Mouse (Mus musculus) myocyte (in vitro differentiated cells): ENCODE results near the gene Stpg4.

Experiments used
- E2F4 ChIP-seq: IDR thresholded peaks from one replicate; pipeline ENCODE4 v1.6.1; 2011; ENCODE audit warnings: mild to moderate bottlenecking, control low read depth, moderate library complexity; ENCODE audit not compliant: insufficient read depth
- MAX ChIP-seq: IDR thresholded peaks from one replicate; pipeline ENCODE4 v1.6.1; 2011; ENCODE audit warnings: low read depth, mild to moderate bottlenecking, control low read depth
- MYOD1 ChIP-seq, 3 experiments: IDR thresholded peaks; one replicate each; pipeline ENCODE4 v1.6.1; 2011; ENCODE audit warnings: control low read depth in 2 of 3, low read depth in 2 of 3, mild to moderate bottlenecking in 2 of 3, moderate library complexity in 1 of 3; ENCODE audit not compliant: insufficient read length in 2 of 3, control insufficient read depth in 1 of 3
- MYOG ChIP-seq, 3 experiments: IDR thresholded peaks; one replicate each; pipeline ENCODE4 v1.6.1; 2011; ENCODE audit warnings: control low read depth in 2 of 3, low read depth in 2 of 3, mild to moderate bottlenecking in 2 of 3; ENCODE audit not compliant: insufficient read length in 2 of 3, control insufficient read depth in 1 of 3, insufficient read depth in 1 of 3
- POLR2A ChIP-seq: IDR thresholded peaks from one replicate; pipeline ENCODE4 v1.6.1; 2011; ENCODE audit warnings: low read depth, mild to moderate bottlenecking, control low read depth, moderate library complexity; ENCODE audit not compliant: insufficient read length
- POLR2AphosphoS2 ChIP-seq: IDR thresholded peaks from one replicate; pipeline ENCODE4 v1.6.1; 2011; ENCODE audit warnings: low read depth, control low read depth; ENCODE audit not compliant: insufficient read length
- SRF ChIP-seq: IDR thresholded peaks from one replicate; pipeline ENCODE4 v1.6.1; 2011; ENCODE audit warnings: low read depth; ENCODE audit not compliant: control insufficient read depth, insufficient read length
- TCF12 ChIP-seq: IDR thresholded peaks from one replicate; pipeline ENCODE4 v1.6.1; 2011; ENCODE audit warnings: mild to moderate bottlenecking, control low read depth; ENCODE audit not compliant: poor library complexity, insufficient read depth, severe bottlenecking
- USF1 ChIP-seq: IDR thresholded peaks from one replicate; pipeline ENCODE4 v1.6.1; 2011; ENCODE audit warnings: low read depth, mild to moderate bottlenecking, control low read depth, moderate library complexity

DNA sequence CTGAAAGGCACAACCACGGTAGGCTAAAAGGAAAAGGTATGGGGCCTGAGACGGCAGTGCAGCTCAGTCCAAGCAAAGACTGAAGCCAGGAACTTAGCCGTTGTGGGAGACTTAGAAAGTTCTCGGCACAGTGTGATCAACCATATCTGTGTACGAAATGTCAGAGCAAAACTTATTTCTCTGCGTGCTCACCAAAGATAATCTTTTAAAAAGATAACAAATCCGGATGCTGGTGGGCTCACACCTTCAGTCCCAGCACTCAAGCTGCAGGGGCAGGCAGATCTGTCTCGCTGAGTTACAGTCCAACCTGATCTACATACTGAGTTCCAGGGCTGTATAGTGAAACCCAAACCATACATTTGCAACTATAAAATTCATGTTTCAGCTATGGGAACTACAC, 41.9 kb upstream of the Stpg4 start:
- TF ChIP-seq POLR2A (no peak), USF1 (no peak), TCF12 (no peak), E2F4 (no peak), MYOD1 (IDR thresholded peaks at IDR 0.05; ENCODE audit: control insufficient read depth in 1 of 3, insufficient read length in 2 of 3, low read depth in 2 of 3) (no peak), MYOG (IDR thresholded peaks at IDR 0.05; ENCODE audit: control insufficient read depth in 1 of 3, insufficient read depth in 1 of 3, insufficient read length in 2 of 3, low read depth in 2 of 3) (no peak), POLR2AphosphoS2 (no peak), SRF (no peak), MAX (no peak)
